Mouse (Mus musculus) adipocyte (in vitro differentiated cells): ENCODE results near the gene Pax5.

Experiments used
- DNase-seq: peaks from one replicate; pipeline ENCODE4 v3.0.0-alpha.2; 2016; ENCODE audit warnings: low spot score

Pax5 gene

GRCm38 (mm10) chr4:44705967-44706366 lies 4.3 kb downstream of the Pax5 start:
- no peak for DNase-seq

- DNase-seq = no peak
Observed at GRCm38 (mm10) chr4:44705151-44705550, 5.1 kb downstream of the Pax5 start.

- DNase-seq = no peak
Observed at GRCm38 (mm10) chr4:44704369-44704745, 5.9 kb downstream of the Pax5 start.

- DNase-seq = no peak
Observed at GRCm38 (mm10) chr4:44703686-44704368, 6.5 kb downstream of the Pax5 start.

- DNase-seq = no peak
Observed at GRCm38 (mm10) chr4:44702891-44703685, 7.2 kb downstream of the Pax5 start.

- DNase-seq = no peak
Observed at GRCm38 (mm10) chr4:44702011-44702527, 8.2 kb downstream of the Pax5 start.

- no peak for DNase-seq
Observed at GRCm38 (mm10) chr4:44701513-44701912, 8.8 kb downstream of the Pax5 start.

GRCm38 (mm10) chr4:44696676-44697075 lies 13.6 kb downstream of the Pax5 start:
- no peak for DNase-seq

- no peak for DNase-seq
Observed at GRCm38 (mm10) chr4:44694369-44694768, 15.9 kb downstream of the Pax5 start.

GRCm38 (mm10) chr4:44685582-44685981 lies 24.7 kb downstream of the Pax5 start:
- no peak for DNase-seq

- DNase-seq = no peak
Observed at GRCm38 (mm10) chr4:44680242-44680897, 29.9 kb downstream of the Pax5 start.

- DNase-seq = no peak
Observed at GRCm38 (mm10) chr4:44678641-44679040, 31.6 kb downstream of the Pax5 start.

- DNase-seq = no peak
Observed at GRCm38 (mm10) chr4:44678026-44678425, 32.3 kb downstream of the Pax5 start.

GRCm38 (mm10) chr4:44674973-44675372 lies 35.3 kb downstream of the Pax5 start:
- no peak for DNase-seq

- no peak for DNase-seq
Observed at GRCm38 (mm10) chr4:44673726-44674125, 36.6 kb downstream of the Pax5 start.

GRCm38 (mm10) chr4:44672216-44672937 lies 37.9 kb downstream of the Pax5 start:
- peak; percentile 6 for DNase-seq

- DNase-seq = no peak
Observed at GRCm38 (mm10) chr4:44671486-44671885, 38.8 kb downstream of the Pax5 start.

- DNase-seq = no peak
Observed at GRCm38 (mm10) chr4:44671035-44671434, 39.3 kb downstream of the Pax5 start.

GRCm38 (mm10) chr4:44670380-44670779 lies 39.9 kb downstream of the Pax5 start:
- no peak for DNase-seq

GRCm38 (mm10) chr4:44669485-44670181 lies 40.7 kb downstream of the Pax5 start:
- no peak for DNase-seq

- no peak for DNase-seq
Observed at GRCm38 (mm10) chr4:44668574-44668973, 41.7 kb downstream of the Pax5 start.
